Mouse (Mus musculus): ENCODE results near the gene Gpr84. TPM values are rescaled to one million over a fixed set of nuclear protein-coding genes. Genes with fewer than 3 reads are reported as not detected.
A peak's percentile ranks its signal among the peaks of the same experiment; 100 is the strongest.

The Gpr84 gene
- polyA plus RNA-seq, 1 experiment, result 0.22 TPM

- no peak overlapping the region for H3K4me3 ChIP-seq (replicated peaks; ENCODE audit: extremely low read depth, low read depth, low read length)
- H3K4me1 ChIP-seq (ENCODE audit: control insufficient read depth, insufficient read depth, low read length), result peaks cover 3% of the 10 kb centered on the region; the same call in 1 of the 2 replicates
- no peak for TF ChIP-seq CTCF (IDR thresholded peaks at IDR 0.05; ENCODE audit: insufficient read depth, low read length)
- no peak for TF ChIP-seq POLR2A (IDR thresholded peaks at IDR 0.05; ENCODE audit: borderline replicate concordance, extremely low read depth, low read depth, low read length)
- 52% methylated on average over 22 of the region's 22 CpGs for WGBS
- no peak for DNase-seq
Observed at GRCm38 (mm10) chr15:103314181-103314580, 3.8 kb upstream of the Gpr84 start.

GRCm38 (mm10) chr15:103313495-103314095 lies 3.2 kb upstream of the Gpr84 start:
- Histone ChIP-seq H3K4me3 (replicated peaks; ENCODE audit: extremely low read depth, low read depth, low read length) (no peak overlapping the region), H3K4me1 (ENCODE audit: control insufficient read depth, insufficient read depth, low read length) (peaks cover 3% of the 10 kb centered on the region; the same call in 1 of the 2 replicates)
- TF ChIP-seq POLR2A (IDR thresholded peaks at IDR 0.05; ENCODE audit: borderline replicate concordance, extremely low read depth, low read depth, low read length), result no peak
- peak; percentile 26; the same call in 1 of the 2 replicates for TF ChIP-seq CTCF (IDR thresholded peaks at IDR 0.05; ENCODE audit: insufficient read depth, low read length)
- peak; percentile 39 for DNase-seq
- WGBS, result 21% methylated on average over 18 of the region's 18 CpGs

DNA sequence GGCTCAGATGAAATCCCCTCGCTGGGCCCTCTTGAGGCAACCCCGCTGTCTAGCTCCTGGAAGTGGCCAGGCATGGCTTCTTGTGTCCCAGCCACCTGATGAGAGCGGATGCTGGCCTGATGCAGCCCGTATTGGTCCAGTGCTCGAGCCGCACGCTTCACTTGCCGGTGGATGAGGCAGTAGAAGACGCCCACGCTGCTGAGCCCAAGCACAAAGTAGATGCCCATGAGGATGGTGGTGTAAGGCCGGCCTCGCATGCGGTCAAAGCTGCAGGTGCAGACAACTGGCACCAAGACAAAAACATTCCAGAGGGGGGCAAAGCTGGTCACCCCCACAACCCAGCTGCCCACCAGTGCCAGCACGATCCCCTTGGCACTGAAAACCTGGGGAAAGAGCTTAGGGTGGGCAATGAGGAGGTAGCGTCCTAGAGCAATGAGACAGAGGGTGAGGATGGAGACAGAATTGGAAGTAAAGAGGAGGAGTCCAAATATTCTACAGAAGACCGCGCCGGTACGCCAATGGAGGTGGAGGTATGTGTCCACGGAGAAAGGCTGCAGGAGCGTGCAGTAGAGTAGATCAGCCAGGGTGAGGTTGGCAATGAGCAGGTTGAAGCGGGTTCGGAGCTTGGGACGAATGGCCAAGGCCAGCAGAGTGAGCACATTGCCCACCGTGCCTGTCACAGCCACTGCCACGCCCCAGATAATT lies 1.4 kb downstream of the Gpr84 start:
- no peak for TF ChIP-seq POLR2A (IDR thresholded peaks at IDR 0.05; ENCODE audit: borderline replicate concordance, extremely low read depth, low read depth, low read length)
- no peak for TF ChIP-seq CTCF (IDR thresholded peaks at IDR 0.05; ENCODE audit: insufficient read depth, low read length)
- WGBS, result 70% methylated on average over 26 of the region's 26 CpGs

GRCm38 (mm10) chr15:103308056-103308875 lies 2.1 kb downstream of the Gpr84 start:
- Histone ChIP-seq H3K4me1 (ENCODE audit: control insufficient read depth, insufficient read depth, low read length) (peaks cover 13% of the 10 kb centered on the region), H3K4me3 (replicated peaks; ENCODE audit: extremely low read depth, low read depth, low read length) (no peak overlapping the region)
- peak; percentile 43 for DNase-seq
- TF ChIP-seq CTCF (IDR thresholded peaks at IDR 0.05; ENCODE audit: insufficient read depth, low read length), result peak; percentile 38; the same call in 1 of the 2 replicates
- TF ChIP-seq POLR2A (IDR thresholded peaks at IDR 0.05; ENCODE audit: borderline replicate concordance, extremely low read depth, low read depth, low read length), result no peak
- 36% methylated on average over 28 of the region's 28 CpGs for WGBS

More for the DNA sequence above, 1.4 kb downstream of the Gpr84 start:
- Histone ChIP-seq H3K4me3 (replicated peaks; ENCODE audit: extremely low read depth, low read depth, low read length) (no peak overlapping the region), H3K4me1 (ENCODE audit: control insufficient read depth, insufficient read depth, low read length) (peaks cover 15% of the 10 kb centered on the region)
- no peak for DNase-seq

GRCm38 (mm10) chr15:103307125-103307524 lies 3.3 kb downstream of the Gpr84 start:
- peak; percentile 81 for TF ChIP-seq CTCF (IDR thresholded peaks at IDR 0.05; ENCODE audit: insufficient read depth, low read length)
- TF ChIP-seq POLR2A (IDR thresholded peaks at IDR 0.05; ENCODE audit: borderline replicate concordance, extremely low read depth, low read depth, low read length), result no peak
- peak; percentile 92 for DNase-seq
- Histone ChIP-seq H3K4me3 (replicated peaks; ENCODE audit: extremely low read depth, low read depth, low read length) (no peak overlapping the region), H3K4me1 (ENCODE audit: control insufficient read depth, insufficient read depth, low read length) (peaks cover 13% of the 10 kb centered on the region)
- WGBS, result 1% methylated on average over 7 of the region's 7 CpGs

DNA sequence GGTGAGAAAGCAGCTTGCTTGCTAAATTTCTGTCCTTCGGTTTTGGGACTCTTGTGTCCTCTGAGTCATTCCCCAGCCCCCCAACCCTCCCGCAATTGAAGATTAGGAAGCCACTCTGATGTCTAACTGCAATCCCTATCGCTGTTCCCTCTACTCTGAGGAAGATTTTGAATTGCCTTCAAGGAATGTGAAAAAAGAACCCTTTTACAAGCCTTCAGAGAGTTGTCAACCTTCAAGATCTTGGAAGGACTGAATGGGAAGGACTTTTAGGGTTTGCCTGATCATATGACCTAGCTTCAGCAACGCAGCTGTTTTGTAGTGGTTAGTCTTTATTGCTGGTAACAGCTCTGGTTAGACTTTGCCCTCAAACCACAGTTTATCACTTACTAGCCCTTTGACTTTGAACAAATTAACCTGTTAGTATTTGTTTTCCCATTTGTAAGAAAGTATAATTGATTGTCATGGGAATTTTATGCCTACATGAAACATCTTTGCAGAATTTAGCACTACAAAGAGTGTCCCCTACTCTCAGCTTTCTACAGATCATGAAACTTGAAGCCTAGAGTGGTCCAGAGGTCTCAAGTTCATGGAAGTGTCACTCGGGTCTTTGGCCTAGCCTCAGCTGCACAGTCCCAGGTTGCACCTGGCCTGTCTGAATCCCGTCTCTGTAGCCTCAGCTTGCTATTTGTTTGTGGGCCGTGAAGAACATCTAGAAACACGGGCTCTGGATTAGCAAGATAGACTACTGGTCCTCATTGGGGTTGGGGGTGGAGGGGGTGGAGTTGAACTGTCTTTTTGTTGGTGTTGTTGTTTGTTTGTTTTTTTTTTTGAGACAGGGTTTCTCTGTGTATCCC lies 4.4 kb downstream of the Gpr84 start:
- H3K4me3 ChIP-seq (replicated peaks; ENCODE audit: extremely low read depth, low read depth, low read length), result peak overlapping the region; percentile 78
- peaks cover 13% of the 10 kb centered on the region for H3K4me1 ChIP-seq (ENCODE audit: control insufficient read depth, insufficient read depth, low read length)
- WGBS, result 34% methylated on average over 8 of the region's 8 CpGs
- DNase-seq, result no peak
- no peak for TF ChIP-seq POLR2A (IDR thresholded peaks at IDR 0.05; ENCODE audit: borderline replicate concordance, extremely low read depth, low read depth, low read length)
- no peak for TF ChIP-seq CTCF (IDR thresholded peaks at IDR 0.05; ENCODE audit: insufficient read depth, low read length)

- Histone ChIP-seq H3K4me3 (replicated peaks; ENCODE audit: extremely low read depth, low read depth, low read length) (peak overlapping the region; percentile 78), H3K4me1 (ENCODE audit: control insufficient read depth, insufficient read depth, low read length) (peaks cover 13% of the 10 kb centered on the region)
- WGBS, result 1% methylated on average over 70 of the region's 71 CpGs
- DNase-seq, result peak; percentile 91
- peak; percentile 72; the same call in 1 of the 2 replicates for TF ChIP-seq POLR2A (IDR thresholded peaks at IDR 0.05; ENCODE audit: borderline replicate concordance, extremely low read depth, low read depth, low read length)
- TF ChIP-seq CTCF (IDR thresholded peaks at IDR 0.05; ENCODE audit: insufficient read depth, low read length), result no peak
Observed at GRCm38 (mm10) chr15:103305070-103305678, 5.2 kb downstream of the Gpr84 start.

DNA sequence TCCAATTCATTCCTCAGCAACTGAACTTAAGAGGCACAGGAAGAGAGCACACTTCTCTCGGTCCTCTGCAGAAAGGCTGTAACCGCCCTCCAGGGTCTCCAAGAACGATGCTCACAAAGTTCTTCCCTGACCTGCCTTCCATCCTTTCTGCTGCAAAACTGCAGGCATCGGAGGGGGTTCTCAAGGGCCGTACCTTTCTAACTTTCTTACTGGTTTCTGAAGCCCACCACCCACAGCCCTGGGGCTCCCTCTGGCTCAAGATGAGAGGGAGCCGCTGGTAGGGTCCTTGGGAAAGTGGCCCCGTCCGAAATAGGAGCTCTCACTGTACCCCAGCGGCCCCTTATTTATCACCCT lies 5.8 kb downstream of the Gpr84 start:
- under 1% methylated on average over 9 of the region's 9 CpGs for WGBS
- peak overlapping the region; percentile 57 for H3K4me3 ChIP-seq (replicated peaks; ENCODE audit: extremely low read depth, low read depth, low read length)
- H3K4me1 ChIP-seq (ENCODE audit: control insufficient read depth, insufficient read depth, low read length), result peaks cover 13% of the 10 kb centered on the region
- peak; percentile 37 for DNase-seq
- TF ChIP-seq CTCF (IDR thresholded peaks at IDR 0.05; ENCODE audit: insufficient read depth, low read length) (no peak), POLR2A (IDR thresholded peaks at IDR 0.05; ENCODE audit: borderline replicate concordance, extremely low read depth, low read depth, low read length) (no peak)
